Mouse (Mus musculus): ENCODE measurements around the gene Gpkow.
"Not testable (repeated sequence)": the region's sequence is repeated elsewhere in the genome, so short reads cannot be mapped to it uniquely, and the experiment has no call there.

The Gpkow gene

GRCm38 (mm10) chrX:7688321-7688720 lies 8.6 kb upstream of the Gpkow start:
- DNase-seq (ENCODE audit: low spot score): no peak

- DNase-seq (ENCODE audit: low spot score): no peak
Measured at GRCm38 (mm10) chrX:7690486-7690885, 6.4 kb upstream of the Gpkow start.

- DNase-seq (ENCODE audit: low spot score): no peak
Measured at GRCm38 (mm10) chrX:7692862-7693261, 4.1 kb upstream of the Gpkow start.

- DNase-seq (ENCODE audit: low spot score): no peak
Measured at GRCm38 (mm10) chrX:7696520-7696919, 411 bp upstream of the Gpkow start.

GRCm38 (mm10) chrX:7713764-7714134 lies 16.8 kb downstream of the Gpkow start:
- not testable (repeated sequence) for DNase-seq (ENCODE audit: low spot score)

GRCm38 (mm10) chrX:7714135-7714899 lies 17.4 kb downstream of the Gpkow start, which contains the start of gene Wdr45:
Gene Wdr45 (plus strand): TSS chrX:7714333.
- peak; percentile 98 for DNase-seq (ENCODE audit: low spot score)

- peak; percentile 25 for DNase-seq (ENCODE audit: low spot score)
Measured at GRCm38 (mm10) chrX:7716058-7716457, 19.1 kb downstream of the Gpkow start.

GRCm38 (mm10) chrX:7721514-7722281 lies 24.8 kb downstream of the Gpkow start, which contains the start of gene Gm45208:
Gene Gm45208 (plus strand): TSS chrX:7722245.
- DNase-seq (ENCODE audit: low spot score): peak; percentile 95

GRCm38 (mm10) chrX:7722282-7722611 lies 25.3 kb downstream of the Gpkow start:
- no peak for DNase-seq (ENCODE audit: low spot score)

- peak; percentile 58 for DNase-seq (ENCODE audit: low spot score)
Measured at GRCm38 (mm10) chrX:7722691-7723090, 25.8 kb downstream of the Gpkow start.

GRCm38 (mm10) chrX:7724135-7724534 lies 27.2 kb downstream of the Gpkow start:
- DNase-seq (ENCODE audit: low spot score): no peak

GRCm38 (mm10) chrX:7725841-7726240 lies 28.9 kb downstream of the Gpkow start:
- no peak for DNase-seq (ENCODE audit: low spot score)

- DNase-seq (ENCODE audit: low spot score): peak; percentile 52
Measured at GRCm38 (mm10) chrX:7727176-7727575, 30.2 kb downstream of the Gpkow start.

GRCm38 (mm10) chrX:7728215-7728921 lies 31.4 kb downstream of the Gpkow start, which contains the start of gene Praf2:
Gene Praf2 (plus strand): TSS chrX:7728439.
- DNase-seq (ENCODE audit: low spot score): peak; percentile 93

GRCm38 (mm10) chrX:7728922-7729265 lies 32.0 kb downstream of the Gpkow start:
- no peak for DNase-seq (ENCODE audit: low spot score)

GRCm38 (mm10) chrX:7733571-7734156 lies 36.7 kb downstream of the Gpkow start:
- DNase-seq (ENCODE audit: low spot score): no peak

GRCm38 (mm10) chrX:7739336-7740081 lies 42.6 kb downstream of the Gpkow start:
- DNase-seq (ENCODE audit: low spot score): no peak

GRCm38 (mm10) chrX:7740082-7740819 lies 43.3 kb downstream of the Gpkow start:
- DNase-seq (ENCODE audit: low spot score): no peak

- no peak for DNase-seq (ENCODE audit: low spot score)
Measured at GRCm38 (mm10) chrX:7741103-7741502, 44.2 kb downstream of the Gpkow start.

GRCm38 (mm10) chrX:7743470-7743869 lies 46.5 kb downstream of the Gpkow start:
- DNase-seq (ENCODE audit: low spot score): no peak

GRCm38 (mm10) chrX:7744940-7745339 lies 48.0 kb downstream of the Gpkow start:
- DNase-seq (ENCODE audit: low spot score): no peak
